Mouse (Mus musculus) forebrain, embryonic 11.5 days (tissue): ENCODE measurements around the gene Hebp1. TPM values are rescaled to one million over a fixed set of nuclear protein-coding genes. Genes with fewer than 3 reads are reported as not detected.

Experiments
- ATAC-seq: fragments of 200-750 bp; cut with Nextera tagmentation; replicated peaks from 2 replicates; pipeline ENCODE4 v1.8.0; 2017; ENCODE audit warnings: moderate TSS enrichment; ENCODE audit not compliant: low FRiP score
- DNase-seq: peaks from one replicate; pipeline ENCODE4 v3.0.0-alpha.2; 2017; ENCODE audit warnings: low spot score
- H3K27ac ChIP-seq: fragments of 300-500 bp; sonication (generic); 2 replicates; pipeline ENCODE4 v1.5.1; 2014; ENCODE audit warnings: low read depth, low read length
- H3K27me3 ChIP-seq: fragments of 300-500 bp; sonication (generic); 2 replicates; pipeline ENCODE4 v1.6.1; 2014; ENCODE audit warnings: mild to moderate bottlenecking, low read length, mixed read lengths; ENCODE audit not compliant: control insufficient read depth, insufficient read depth
- H3K36me3 ChIP-seq: fragments of 300-500 bp; sonication (generic); 2 replicates; pipeline ENCODE4 v1.6.1; 2014; ENCODE audit warnings: mild to moderate bottlenecking, low read length, moderate library complexity, mixed read lengths; ENCODE audit not compliant: control insufficient read depth, insufficient read depth
- H3K4me1 ChIP-seq: fragments of 300-500 bp; sonication (generic); replicated peaks from 2 replicates; pipeline ENCODE4 v1.6.1; 2014; ENCODE audit warnings: low read length, mixed read lengths; ENCODE audit not compliant: control insufficient read depth, insufficient read depth
- H3K4me2 ChIP-seq: fragments of 300-500 bp; sonication (generic); 2 replicates; pipeline ENCODE4 v1.6.1; 2014; ENCODE audit warnings: low read depth, mild to moderate bottlenecking, low read length, moderate library complexity, mixed read lengths; ENCODE audit not compliant: severe bottlenecking
- H3K4me3 ChIP-seq: fragments of 300-500 bp; sonication (generic); 2 replicates; pipeline ENCODE4 v1.5.1; 2014; ENCODE audit warnings: low read depth, low read length
- H3K9ac ChIP-seq: fragments of 300-500 bp; sonication (generic); 2 replicates; pipeline ENCODE4 v1.6.1; 2014; ENCODE audit warnings: low read length
- H3K9me3 ChIP-seq: fragments of 300-500 bp; sonication (generic); 2 replicates; pipeline ENCODE4 v1.6.1; 2016; ENCODE audit warnings: low read length, mixed read lengths; ENCODE audit not compliant: control insufficient read depth
- WGBS: fragments of 180-500 bp; shearing (Covaris S2); extraction: QIAGEN DNeasy Blood & Tissue Kit; methylation state at CpG from one replicate; pipeline ENCODE4 v1.1.7; 2014; 5-methylcytosine and 5-hydroxymethylcytosine counted together
- polyA plus RNA-seq: library from polyadenylated mRNA; unstranded; fragments of >200 nt; fragmentation: Nextera tagmentation; extraction: Ambion mirVana; gene quantifications from 2 replicates; pipeline ENCODE4 v1.2.1, GENCODE M21; 2014

The Hebp1 gene
- polyA plus RNA-seq, 1 experiment from 2014 or later: 3.0 TPM

DNA sequence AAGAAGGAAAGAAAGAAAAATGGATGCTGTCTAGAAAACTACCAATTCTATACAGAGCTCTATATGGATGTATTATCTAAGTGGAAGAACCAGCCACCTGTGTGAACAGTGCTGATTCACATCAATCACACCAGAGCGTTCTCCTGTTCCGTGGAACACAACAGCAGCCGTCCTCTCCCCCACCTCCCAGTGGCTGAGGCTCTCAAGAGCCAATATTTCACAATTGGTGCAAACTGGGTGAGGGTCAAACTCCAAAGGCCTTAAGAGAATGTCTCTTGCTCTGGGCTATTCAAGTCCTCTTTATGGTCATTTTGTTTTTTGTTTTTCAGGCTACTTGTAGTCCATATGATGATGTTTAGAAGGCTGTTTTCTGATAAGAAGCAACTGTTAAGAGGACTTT, 32.6 kb downstream of the Hebp1 start:
- Histone ChIP-seq H3K27me3 (no peaks in the 10 kb centered on the region), H3K4me3 (no peak overlapping the region), H3K4me1 (no peaks in the 10 kb centered on the region; the same call in 1 of the 2 replicates), H3K36me3 (no peaks in the 10 kb centered on the region), H3K27ac (no peak overlapping the region), H3K9ac (no peak overlapping the region), H3K9me3 (no peaks in the 10 kb centered on the region), H3K4me2 (no peak overlapping the region)
- WGBS: 91% methylated on average over 3 of the region's 3 CpGs
- DNase-seq: no peak
- no peak for ATAC-seq

DNA sequence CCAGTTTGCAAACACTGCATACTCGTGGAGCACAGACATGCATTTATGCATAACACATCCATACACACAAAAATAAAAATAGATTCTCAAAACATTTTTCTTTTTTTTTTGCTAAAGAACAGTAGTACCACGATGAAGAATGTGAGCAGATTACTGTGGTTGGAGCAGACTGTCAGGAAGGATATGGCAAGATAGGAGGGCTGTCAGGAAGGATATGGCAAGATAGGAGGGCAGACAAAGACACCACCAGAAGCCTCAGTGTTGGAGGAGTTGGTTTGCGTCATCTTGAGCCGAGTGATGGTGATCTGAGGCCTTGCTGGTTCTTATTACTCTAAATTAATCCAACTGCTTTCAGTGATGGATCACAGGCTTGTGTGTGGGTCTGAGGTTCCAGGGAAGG, 35.0 kb downstream of the Hebp1 start:
- Histone ChIP-seq H3K4me3 (no peak overlapping the region), H3K27ac (no peak overlapping the region), H3K9ac (no peak overlapping the region), H3K9me3 (no peaks in the 10 kb centered on the region), H3K4me2 (no peak overlapping the region), H3K36me3 (no peaks in the 10 kb centered on the region), H3K27me3 (no peaks in the 10 kb centered on the region), H3K4me1 (no peaks in the 10 kb centered on the region; the same call in 1 of the 2 replicates)
- ATAC-seq (no peak), DNase-seq (no peak)
- WGBS: 83% methylated on average over 4 of the region's 4 CpGs

DNA sequence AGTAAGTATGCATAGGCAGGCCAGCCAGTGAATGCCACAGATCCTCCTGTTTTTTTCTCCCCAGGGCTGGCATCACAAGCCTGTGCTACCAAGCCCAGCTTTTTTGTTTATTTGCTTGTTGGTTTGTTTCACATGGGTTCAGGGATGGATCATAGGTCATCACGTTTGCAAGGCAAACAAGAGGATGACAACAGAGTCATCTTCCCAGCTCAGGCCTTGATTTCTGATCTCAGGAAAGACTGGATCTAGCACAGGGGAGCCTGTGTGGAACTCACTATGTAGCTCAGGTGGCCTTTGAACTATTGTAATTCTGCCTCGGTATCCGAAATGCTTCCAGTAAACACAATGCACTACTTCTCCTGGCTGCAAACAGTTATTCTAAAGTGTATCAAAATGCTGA, 35.5 kb downstream of the Hebp1 start:
- no peak for DNase-seq
- 85% methylated on average over 3 of the region's 3 CpGs for WGBS

DNA sequence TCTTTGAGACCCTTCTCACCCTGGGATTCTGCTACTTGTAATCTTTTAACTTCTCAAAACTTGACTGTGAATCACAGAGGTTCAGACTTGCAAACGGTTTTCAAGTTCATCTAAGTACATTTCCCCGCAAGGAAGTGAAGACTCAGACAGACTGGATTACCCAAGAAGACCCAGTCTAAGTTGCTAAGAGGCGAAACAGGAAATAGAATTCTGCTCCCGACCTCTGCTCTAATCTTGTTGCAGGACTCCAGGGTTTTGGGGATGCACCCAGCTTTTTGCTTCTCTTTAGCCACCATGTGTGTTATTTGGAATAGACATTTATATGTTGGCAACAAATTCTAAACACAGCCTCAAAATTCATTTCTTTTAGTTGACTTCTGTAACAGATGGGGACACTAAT, 36.5 kb downstream of the Hebp1 start:
- Histone ChIP-seq H3K4me1 (no peaks in the 10 kb centered on the region), H3K36me3 (no peaks in the 10 kb centered on the region), H3K9ac (no peak overlapping the region), H3K9me3 (no peaks in the 10 kb centered on the region), H3K27ac (no peak overlapping the region), H3K4me2 (no peak overlapping the region), H3K4me3 (no peak overlapping the region), H3K27me3 (no peaks in the 10 kb centered on the region)
- DNase-seq (no peak), ATAC-seq (no peak)
- 73% methylated on average over 4 of the region's 4 CpGs for WGBS

More for the DNA sequence above, 35.5 kb downstream of the Hebp1 start:
- Histone ChIP-seq H3K4me3 (no peak overlapping the region), H3K9me3 (no peaks in the 10 kb centered on the region), H3K36me3 (no peaks in the 10 kb centered on the region), H3K4me2 (no peak overlapping the region), H3K27ac (no peak overlapping the region), H3K4me1 (no peaks in the 10 kb centered on the region), H3K9ac (no peak overlapping the region), H3K27me3 (no peaks in the 10 kb centered on the region)
- ATAC-seq: no peak

DNA sequence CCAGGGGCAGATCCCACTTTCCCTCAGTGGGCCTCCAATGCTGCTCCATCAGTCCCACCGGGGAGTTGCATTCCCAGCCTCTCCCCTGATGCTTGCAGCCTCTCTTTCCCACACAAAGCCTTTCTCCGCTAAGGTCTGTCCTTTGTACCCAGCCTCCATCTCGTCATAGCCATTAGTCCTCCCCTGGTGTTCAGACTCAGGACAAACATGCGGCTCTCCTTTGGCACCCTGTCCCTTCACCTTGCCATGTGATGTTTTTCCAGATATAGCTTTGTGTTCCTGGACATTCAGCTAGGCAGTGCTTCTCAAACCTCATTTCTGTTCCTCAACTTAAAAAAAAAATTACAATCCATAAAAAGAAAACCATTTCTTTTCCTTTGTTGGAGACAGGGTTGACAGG, 39.3 kb downstream of the Hebp1 start:
- no peak overlapping the region for H3K9ac ChIP-seq
- no peaks in the 10 kb centered on the region for H3K36me3 ChIP-seq
- no peak overlapping the region for H3K4me2 ChIP-seq
- H3K27me3 ChIP-seq: no peaks in the 10 kb centered on the region
- no peaks in the 10 kb centered on the region for H3K9me3 ChIP-seq
- DNase-seq (no peak), ATAC-seq (no peak)
- H3K4me1 ChIP-seq: no peaks in the 10 kb centered on the region
- H3K27ac ChIP-seq: no peak overlapping the region
- H3K4me3 ChIP-seq: no peak overlapping the region
- WGBS: 28% methylated on average over 4 of the region's 4 CpGs

DNA sequence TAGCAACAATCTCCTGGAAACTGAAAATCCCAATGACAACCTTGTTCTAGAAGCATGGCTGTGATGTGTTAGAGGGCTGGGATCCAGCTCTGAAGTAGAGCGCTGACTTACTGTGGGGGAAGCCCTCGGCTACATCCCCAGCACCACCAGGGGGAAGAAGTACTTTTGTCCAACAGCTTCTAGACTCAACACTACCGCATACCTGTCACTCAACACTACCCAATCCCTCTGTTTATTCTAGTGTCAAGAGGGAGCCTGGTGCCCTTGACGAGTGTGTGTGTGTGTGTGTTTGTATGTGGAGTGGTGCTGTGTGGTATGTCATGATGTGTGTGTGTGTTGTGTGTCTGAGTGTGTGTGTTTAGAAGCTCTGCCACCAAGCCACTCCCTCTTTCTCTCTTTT, 40.3 kb downstream of the Hebp1 start:
- H3K36me3 ChIP-seq: no peaks in the 10 kb centered on the region
- no peaks in the 10 kb centered on the region for H3K9me3 ChIP-seq
- no peak overlapping the region for H3K4me3 ChIP-seq
- H3K27ac ChIP-seq: no peak overlapping the region
- DNase-seq: no peak
- H3K4me2 ChIP-seq: no peak overlapping the region
- no peaks in the 10 kb centered on the region for H3K27me3 ChIP-seq
- H3K4me1 ChIP-seq: no peaks in the 10 kb centered on the region
- no peak overlapping the region for H3K9ac ChIP-seq
- whole genome bisulfite sequencing: 83% methylated on average over 4 of the region's 4 CpGs
- no peak for ATAC-seq

DNA sequence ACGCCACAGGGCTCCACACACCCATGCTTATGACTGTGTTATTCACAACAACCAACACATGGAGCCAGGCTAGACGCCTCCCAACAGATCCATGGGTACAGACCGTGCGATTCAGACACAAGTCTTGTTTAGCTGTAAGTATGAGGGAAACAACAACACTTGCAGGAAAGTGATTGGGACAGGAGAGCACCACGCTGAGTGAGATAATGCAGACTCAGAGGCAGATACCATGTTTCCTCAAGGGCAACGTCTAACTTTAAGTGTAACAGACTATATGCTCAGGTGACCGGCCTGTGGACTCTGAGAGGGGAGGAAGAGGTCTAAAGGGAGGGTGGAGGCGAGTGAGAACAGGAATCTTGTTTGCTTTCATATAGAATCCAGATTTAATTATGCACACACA, 41.2 kb downstream of the Hebp1 start:
- ATAC-seq (no peak), DNase-seq (no peak)
- no peak overlapping the region for H3K4me3 ChIP-seq
- no peaks in the 10 kb centered on the region for H3K9me3 ChIP-seq
- H3K27ac ChIP-seq: no peak overlapping the region
- no peaks in the 10 kb centered on the region for H3K4me1 ChIP-seq
- no peaks in the 10 kb centered on the region for H3K36me3 ChIP-seq
- no peaks in the 10 kb centered on the region for H3K27me3 ChIP-seq
- no peak overlapping the region for H3K9ac ChIP-seq
- H3K4me2 ChIP-seq: no peak overlapping the region
- 85% methylated on average over 8 of the region's 8 CpGs for WGBS

DNA sequence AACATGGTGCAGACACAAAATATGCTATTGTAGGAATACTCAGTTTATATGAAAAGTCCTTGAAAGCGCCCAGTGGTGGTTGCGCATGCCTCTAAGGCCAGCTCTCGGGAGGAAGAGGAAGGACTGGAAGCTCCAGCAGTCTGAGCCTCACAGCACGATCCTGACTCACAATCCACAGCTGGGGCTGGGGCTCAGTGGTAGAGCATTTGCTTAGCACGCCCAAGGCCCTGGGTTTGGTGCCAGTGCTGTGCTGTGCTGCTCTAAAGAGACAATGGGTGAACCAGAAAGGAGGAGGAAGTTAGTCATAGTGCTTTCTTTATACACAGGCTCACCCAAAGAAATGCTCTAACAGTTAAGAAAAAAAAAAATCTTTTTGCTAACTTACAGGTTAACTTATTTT, 44.1 kb downstream of the Hebp1 start:
- DNase-seq: no peak
- ATAC-seq: no peak
- H3K9me3 ChIP-seq: no peaks in the 10 kb centered on the region
- no peaks in the 10 kb centered on the region for H3K27me3 ChIP-seq
- H3K9ac ChIP-seq: no peak overlapping the region
- H3K4me1 ChIP-seq: no peaks in the 10 kb centered on the region
- H3K4me3 ChIP-seq: no peak overlapping the region
- H3K27ac ChIP-seq: no peak overlapping the region
- 89% methylated on average over 5 of the region's 5 CpGs for WGBS
- H3K36me3 ChIP-seq: no peaks in the 10 kb centered on the region
- no peak overlapping the region for H3K4me2 ChIP-seq

DNA sequence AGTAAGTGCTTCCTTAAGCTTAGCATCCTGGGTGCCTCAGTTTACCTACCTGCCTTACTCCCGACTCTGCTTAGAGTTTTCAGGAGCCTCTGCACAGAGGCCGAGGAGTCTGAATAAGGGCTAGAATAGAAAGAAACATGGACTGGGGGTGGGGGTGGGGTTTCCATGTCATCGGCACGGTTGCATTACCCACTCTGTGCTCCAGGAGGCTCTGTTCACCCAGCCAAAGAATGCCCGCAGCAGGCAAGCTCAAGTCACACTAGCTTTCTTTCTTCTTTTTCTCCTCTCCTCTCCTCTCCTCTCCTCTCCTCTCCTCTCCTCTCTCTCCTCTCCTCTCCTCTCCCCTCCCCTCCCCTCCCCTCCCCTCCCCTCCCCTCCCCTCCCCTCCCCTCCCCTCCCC, 47.5 kb downstream of the Hebp1 start:
- Histone ChIP-seq H3K27me3 (no peaks in the 10 kb centered on the region), H3K27ac (no peak overlapping the region), H3K36me3 (no peaks in the 10 kb centered on the region), H3K9me3 (no peaks in the 10 kb centered on the region), H3K4me2 (no peak overlapping the region), H3K4me3 (no peak overlapping the region), H3K4me1 (no peaks in the 10 kb centered on the region), H3K9ac (no peak overlapping the region)
- ATAC-seq (no peak), DNase-seq (peak; percentile 70)
- WGBS: 42% methylated on average over 5 of the region's 5 CpGs
